In genomic region chr6:141499511-141499910, GRCm38 (mm10) we compare ENCODE assay signal across 13 mouse cellular contexts. TPM values are rescaled to one million over a fixed set of nuclear protein-coding genes. Genes with fewer than 3 reads are reported as not detected.
DNase-seq lines count a peak whose midpoint lies in the region; ATAC-seq and TF ChIP-seq lines count a peak whose summit lies in the region.
"Had no signal": no experiment of that assay in that cellular context is flagged by ENCODE, and none has a peak within 500 bp of the region (broad histone marks: within the 10 kb centered on the region; RNA-seq: fewer than 3 reads in every experiment).

No protein-coding gene starts in this region.

- TF ChIP-seq CTCF in cerebellum, adult 2 months (IDR thresholded peaks at IDR 0.05; ENCODE audit: borderline replicate concordance, insufficient read depth, low read depth, low read length) = peak; percentile 35; the same call in 1 of the 2 replicates
- peak; percentile 73 for TF ChIP-seq CTCF in layer of hippocampus, adult 2 months (conservative IDR thresholded peaks at IDR 0.05)
- TF ChIP-seq CTCF in stomach, postnatal 0 days (IDR thresholded peaks at IDR 0.05; ENCODE audit: low read depth) = peak; percentile 54

- no peak overlapping the region for H3K9ac ChIP-seq in stomach, postnatal 0 days (ENCODE audit: low read length)

- TF ChIP-seq EP300 in stomach, postnatal 0 days (optimal IDR thresholded peaks at IDR 0.05) = no peak

- no peak overlapping the region for H3K27ac ChIP-seq in cerebellum, adult 2 months (ENCODE audit: insufficient read depth, low read length)
- no peak overlapping the region for H3K27ac ChIP-seq in layer of hippocampus, adult 2 months
- no peak overlapping the region for H3K27ac ChIP-seq in stomach, postnatal 0 days (replicated peaks)

- 0 out of 2 replicates have a peak, but pooled peaks cover 3% of the 10 kb centered on the region for H3K36me3 ChIP-seq in stomach, postnatal 0 days (ENCODE audit: control insufficient read depth, insufficient read depth, low read length)

- ATAC-seq in stomach, postnatal 0 days (ENCODE audit: low FRiP score, low TSS enrichment) = no peak

- no peaks in the 10 kb centered on the region for H3K9me3 ChIP-seq in stomach, postnatal 0 days (ENCODE audit: control insufficient read depth, low read length)

- H3K4me2 ChIP-seq in stomach, postnatal 0 days (replicated peaks; ENCODE audit: low read depth) = no peak overlapping the region

- no peak overlapping the region for H3K4me3 ChIP-seq in cerebellum, adult 2 months (replicated peaks; ENCODE audit: insufficient read depth, low read depth, low read length)
- no peak overlapping the region for H3K4me3 ChIP-seq in layer of hippocampus, adult 2 months
- no peak overlapping the region for H3K4me3 ChIP-seq in stomach, postnatal 0 days (ENCODE audit: low read depth, low read length)
- H3K4me3 ChIP-seq: myocyte had no signal

- no peaks in the 10 kb centered on the region for H3K27me3 ChIP-seq in cerebellum, adult 2 months (ENCODE audit: control insufficient read depth, insufficient read depth, low read length)
- H3K27me3 ChIP-seq in stomach, postnatal 0 days (ENCODE audit: control insufficient read depth, insufficient read depth, low read length) = no peaks in the 10 kb centered on the region

- no peak for TF ChIP-seq POLR2A in cerebellum, adult 2 months (IDR thresholded peaks at IDR 0.05; ENCODE audit: borderline replicate concordance, insufficient read depth, low read length)

- DNase-seq in cerebellum, adult 2 months = no peak
- no peak for DNase-seq in cerebellum, postnatal 36 days
- DNase-seq in layer of hippocampus, adult 2 months (ENCODE audit: low spot score in 2 of 2) = no peak
- DNase-seq in layer of hippocampus, adult 8-10 months (ENCODE audit: low spot score in 2 of 2) = no peak
- peak; percentile 12 for DNase-seq in thymus, postnatal 4 days
- DNase-seq in thymus, postnatal 36 days = no peak
- no peak for DNase-seq in stomach, postnatal 0 days (ENCODE audit: low spot score)
- DNase-seq in left cerebral cortex, postnatal 4 days = no peak
- DNase-seq: adrenal gland, adult 2 months; kidney, postnatal 4 days; thymus, adult 18-20 months had no signal

- intact Hi-C loops in left cerebral cortex, postnatal 4 days (cut with DNase I) = loop anchor here (10.0 kb wide), 1 partner anchor 75 kb away; no protein-coding TSS in a partner anchor

- H3K4me1 ChIP-seq in cerebellum, adult 2 months (ENCODE audit: control insufficient read depth, insufficient read depth, low read length) = no peaks in the 10 kb centered on the region
- H3K4me1 ChIP-seq in stomach, postnatal 0 days (replicated peaks; ENCODE audit: control insufficient read depth, insufficient read depth) = no peaks in the 10 kb centered on the region

RNA-seq across cellular contexts. Expression of gene Slco1c1, which starts 24.7 kb away (rescaled TPM):
- 32.1 and 34.5 TPM in 2 replicates for polyA plus RNA-seq in cerebellum, adult 2 months (2012; rRNA removed)
- 10 to 100 TPM; 41.5 to 51.6 TPM for total RNA-seq in layer of hippocampus, adult 2 months (2021)
- total RNA-seq in layer of hippocampus, adult 8-10 months (2022) = 10 to 100 TPM; 29.4 to 53.5 (median 43.4) TPM
- polyA plus RNA-seq in stomach, postnatal 0 days (2015; fragmentation: Nextera tagmentation; extraction: Ambion mirVana) = 0.08 and 0.15 TPM in 2 replicates
- 10 to 100 TPM; 51.3 to 55.9 TPM for total RNA-seq in left cerebral cortex, postnatal 4 days (2021)
- polyA plus RNA-seq: liver, embryonic 16.5 days; myocyte had no signal
